Mouse (Mus musculus): Measurements from ENCODE around the gene Art4.
"Not testable (repeated sequence)": the region's sequence is repeated elsewhere in the genome, so short reads cannot be mapped to it uniquely, and the experiment has no call there.

The Art4 gene

GRCm38 (mm10) chr6:136857186-136857872 is at the start of gene Art4:
TSS of gene Art4 (minus strand) at chr6:136857733.
- DNase-seq (ENCODE audit: low read depth, low spot score): no peak

DNA sequence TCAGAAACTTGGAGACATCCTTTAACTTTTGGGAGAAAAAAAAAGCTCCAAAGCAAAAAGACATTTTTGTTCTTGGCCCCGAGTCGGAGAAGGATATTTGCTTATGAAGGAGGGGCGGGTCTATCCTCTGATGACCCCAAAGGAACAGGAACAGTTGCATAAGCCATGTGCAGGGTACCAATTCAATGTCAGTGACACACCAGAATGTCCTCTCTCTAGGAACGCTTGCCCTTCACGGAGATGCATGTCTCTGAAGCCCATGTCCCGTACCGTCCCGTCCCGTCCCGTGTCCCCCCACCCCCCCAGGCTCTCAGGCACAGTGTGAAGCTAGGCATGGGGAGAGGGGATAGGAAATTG is 49.4 kb upstream of the Art4 start:
- DNase-seq (ENCODE audit: low read depth, low spot score): no peak

DNA sequence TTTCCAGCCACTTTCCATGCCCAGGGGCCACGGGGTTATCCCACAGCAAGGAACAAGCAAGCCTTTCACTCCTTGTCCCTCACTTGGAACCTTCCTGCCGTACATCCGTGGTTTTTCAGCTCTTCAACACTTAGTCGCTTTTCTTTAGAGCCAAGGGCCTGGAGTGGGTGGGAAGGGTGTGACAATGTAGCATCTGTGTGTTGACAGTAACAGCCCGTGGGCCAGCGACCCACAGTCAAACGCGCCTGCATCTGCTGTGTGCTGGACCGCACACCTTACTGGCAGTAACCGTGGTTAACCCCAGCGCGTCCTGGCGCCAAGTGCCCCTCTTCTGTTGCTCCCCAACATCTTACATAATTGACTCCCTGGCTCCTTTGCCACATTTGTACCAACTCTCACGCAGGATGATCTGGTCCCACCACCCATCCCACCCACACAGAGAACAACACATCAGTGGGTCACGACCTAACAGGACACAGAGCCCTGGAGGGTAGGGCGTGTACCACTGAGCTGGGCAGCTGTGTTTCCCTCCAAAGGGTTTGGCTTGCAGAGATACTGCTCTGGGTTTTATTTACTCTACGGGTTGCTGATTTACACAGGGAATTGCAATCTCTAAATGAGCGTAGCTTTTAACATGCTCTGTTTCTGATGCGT is 48.9 kb upstream of the Art4 start:
- no peak for DNase-seq (ENCODE audit: low read depth, low spot score)

DNA sequence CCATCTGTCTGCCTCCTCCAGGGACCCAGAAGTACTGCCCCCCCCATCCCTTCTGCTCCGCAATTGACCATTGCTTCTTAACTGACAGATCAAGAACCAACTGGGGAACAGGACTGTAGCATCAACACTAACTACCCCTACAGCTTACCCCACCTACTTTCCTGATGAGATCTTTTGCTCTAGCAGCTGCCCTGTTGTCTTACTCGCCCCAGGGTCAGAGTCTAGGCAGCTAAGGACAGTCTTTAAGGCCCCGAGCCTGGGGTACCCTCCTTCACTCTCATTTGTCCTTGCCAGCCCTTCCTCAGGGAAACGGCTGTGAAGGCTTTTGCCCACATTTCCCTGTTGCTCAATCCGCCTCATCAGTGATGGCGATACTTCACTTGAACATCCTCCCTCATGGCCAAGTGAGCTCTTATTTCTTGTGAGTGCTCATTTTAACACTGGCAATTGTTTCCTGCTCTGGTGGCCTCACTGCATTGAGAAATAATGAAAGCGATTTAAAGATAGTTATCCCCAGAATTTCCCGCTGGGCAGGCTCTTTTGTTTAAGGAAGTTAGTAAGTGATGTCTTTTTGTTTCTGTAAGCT is 46.4 kb upstream of the Art4 start:
- no peak for DNase-seq (ENCODE audit: low read depth, low spot score)

GRCm38 (mm10) chr6:136902527-136902926 is 45.0 kb upstream of the Art4 start:
- no peak for DNase-seq (ENCODE audit: low read depth, low spot score)

DNA sequence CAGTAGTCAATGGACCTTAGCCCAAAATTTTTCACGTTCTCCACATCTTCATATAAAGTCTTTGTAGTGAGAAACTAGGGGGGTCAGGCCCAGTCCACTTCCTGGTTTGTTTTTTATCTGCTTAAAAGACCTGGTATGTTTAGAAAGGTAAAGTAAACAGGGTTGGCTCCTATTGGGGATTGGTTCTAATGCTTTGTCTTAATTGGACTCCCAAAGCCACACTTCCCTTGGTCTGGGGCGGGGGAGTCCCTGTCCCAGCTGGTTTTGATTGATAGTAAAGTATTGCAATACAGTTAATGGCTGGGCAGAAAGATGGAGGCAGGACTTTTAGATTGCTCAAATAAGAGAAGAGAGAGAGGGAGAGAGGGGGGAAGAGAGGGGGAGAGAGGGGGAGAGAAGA is 43.5 kb upstream of the Art4 start:
- no peak for DNase-seq (ENCODE audit: low read depth, low spot score)

DNA sequence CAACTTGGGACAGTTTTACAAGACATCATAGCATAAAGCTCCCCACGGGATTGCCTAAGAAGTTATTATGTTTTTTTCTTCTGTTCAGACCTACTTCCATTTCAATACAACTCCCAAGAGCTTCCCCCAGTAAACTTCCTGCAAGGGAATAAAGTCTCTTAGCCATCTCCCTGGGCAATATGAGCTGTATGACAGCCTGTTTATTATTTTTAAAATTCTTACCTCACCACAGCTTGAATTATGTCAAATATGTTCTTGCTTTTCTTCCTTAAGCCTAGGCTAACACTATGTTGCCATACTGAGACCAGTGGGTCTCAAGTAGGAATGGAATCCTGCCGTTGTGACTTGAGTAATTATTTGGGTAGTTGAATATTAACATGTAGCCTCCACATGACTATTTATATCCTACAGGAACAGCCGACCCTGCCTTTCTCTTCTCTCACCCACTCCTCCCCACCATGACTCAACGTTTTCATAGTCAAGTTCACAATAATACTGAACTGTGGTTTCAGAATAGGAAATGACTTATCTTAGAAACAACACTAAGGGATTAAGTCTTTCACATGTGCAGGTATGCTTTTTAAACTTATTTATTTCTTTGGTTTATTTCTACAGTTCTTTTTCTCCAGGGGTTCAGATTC is 43.0 kb upstream of the Art4 start:
- no peak for DNase-seq (ENCODE audit: low read depth, low spot score)

- no peak for DNase-seq (ENCODE audit: low read depth, low spot score)
These were observed 41.4 kb upstream of the Art4 start for GRCm38 (mm10) chr6:136898954-136899353.

GRCm38 (mm10) chr6:136898222-136898621 is 40.7 kb upstream of the Art4 start:
- no peak for DNase-seq (ENCODE audit: low read depth, low spot score)

DNA sequence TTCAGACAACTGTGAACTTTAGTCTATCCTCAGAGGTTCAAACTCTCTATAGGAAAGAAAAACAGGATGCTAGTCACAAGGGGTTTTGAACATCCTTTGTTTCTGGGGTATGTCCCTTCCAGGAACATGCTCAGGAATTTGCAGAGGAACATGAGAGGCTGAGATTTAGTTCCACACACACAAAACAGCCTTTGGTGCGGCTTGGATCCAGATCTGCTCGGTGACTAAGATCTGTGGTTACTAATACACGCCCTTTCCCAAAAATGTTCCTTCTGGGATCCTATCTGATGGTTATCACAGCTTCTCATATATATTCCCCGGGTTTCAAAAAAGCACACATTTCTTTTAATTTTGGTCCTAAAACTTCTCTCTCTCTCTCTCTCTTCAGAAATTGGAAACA is 40.3 kb upstream of the Art4 start:
- DNase-seq (ENCODE audit: low read depth, low spot score): no peak

- no peak for DNase-seq (ENCODE audit: low read depth, low spot score)
These were observed 37.2 kb upstream of the Art4 start for GRCm38 (mm10) chr6:136894532-136895339.

GRCm38 (mm10) chr6:136892002-136892401 is 34.5 kb upstream of the Art4 start:
- no peak for DNase-seq (ENCODE audit: low read depth, low spot score)

- no peak for DNase-seq (ENCODE audit: low read depth, low spot score)
These were observed 32.0 kb upstream of the Art4 start for GRCm38 (mm10) chr6:136889554-136889953.

DNA sequence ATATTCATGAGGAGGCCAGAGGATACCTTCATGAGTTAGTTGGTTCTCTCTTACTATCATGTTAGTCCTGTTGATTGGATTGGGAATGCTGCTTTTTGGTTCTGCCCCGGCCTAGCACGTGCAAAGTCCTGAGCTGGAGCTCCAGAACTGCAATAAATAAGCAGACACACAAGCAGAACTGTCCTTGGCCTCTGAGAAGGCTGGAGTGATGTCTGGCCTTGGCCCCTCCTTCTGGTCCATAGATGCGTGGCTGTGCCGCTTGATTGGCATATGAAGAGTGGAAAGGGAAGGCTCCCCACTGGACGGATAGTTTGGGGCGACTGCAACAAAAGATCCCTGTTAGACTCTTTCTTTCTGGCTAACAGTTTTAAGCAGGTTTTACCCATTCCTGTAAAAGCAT is 31.5 kb upstream of the Art4 start:
- no peak for DNase-seq (ENCODE audit: low read depth, low spot score)

DNA sequence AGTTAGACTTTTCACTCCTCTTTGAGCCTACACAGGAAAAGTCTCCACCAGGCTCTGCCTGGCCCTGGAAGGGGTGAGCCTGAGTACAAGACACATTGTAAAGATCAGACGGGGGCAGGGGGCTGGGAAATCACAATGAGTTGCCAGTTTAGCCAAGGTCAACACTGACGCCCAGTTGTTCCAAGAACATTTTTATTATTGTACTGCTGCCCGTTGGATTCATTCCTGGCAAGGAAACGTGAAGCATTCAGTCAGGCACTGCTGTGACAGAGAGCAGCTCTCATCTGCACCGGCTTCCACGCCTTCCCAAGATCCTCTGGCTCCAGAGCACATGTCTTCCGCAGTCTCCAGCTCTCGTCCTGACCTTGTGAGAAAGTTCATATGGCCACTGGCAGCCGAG is 30.3 kb upstream of the Art4 start:
- no peak for DNase-seq (ENCODE audit: low read depth, low spot score)

GRCm38 (mm10) chr6:136884766-136885165 is 27.2 kb upstream of the Art4 start:
- DNase-seq (ENCODE audit: low read depth, low spot score): not testable (repeated sequence)

DNA sequence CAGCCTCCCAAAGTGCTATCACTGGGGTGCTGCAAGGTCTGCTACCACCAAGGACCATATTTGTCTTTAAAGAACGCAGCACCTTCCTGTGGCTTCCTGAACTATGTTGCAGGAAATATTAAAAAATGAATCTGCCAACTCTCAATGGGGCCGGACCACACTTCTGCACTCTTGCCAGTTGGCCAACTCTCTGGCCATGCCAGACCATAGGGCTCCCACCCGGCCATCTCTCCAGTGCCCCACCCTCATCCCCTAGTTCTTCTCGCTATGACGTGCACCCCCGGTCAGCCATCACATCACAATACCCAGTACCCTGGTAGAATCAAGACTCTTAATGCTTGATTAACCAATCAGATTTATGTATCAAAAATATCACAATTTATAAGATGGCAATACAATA is 26.4 kb upstream of the Art4 start:
- no peak for DNase-seq (ENCODE audit: low read depth, low spot score)

GRCm38 (mm10) chr6:136883431-136883915 is 25.9 kb upstream of the Art4 start:
- DNase-seq (ENCODE audit: low read depth, low spot score): no peak

DNA sequence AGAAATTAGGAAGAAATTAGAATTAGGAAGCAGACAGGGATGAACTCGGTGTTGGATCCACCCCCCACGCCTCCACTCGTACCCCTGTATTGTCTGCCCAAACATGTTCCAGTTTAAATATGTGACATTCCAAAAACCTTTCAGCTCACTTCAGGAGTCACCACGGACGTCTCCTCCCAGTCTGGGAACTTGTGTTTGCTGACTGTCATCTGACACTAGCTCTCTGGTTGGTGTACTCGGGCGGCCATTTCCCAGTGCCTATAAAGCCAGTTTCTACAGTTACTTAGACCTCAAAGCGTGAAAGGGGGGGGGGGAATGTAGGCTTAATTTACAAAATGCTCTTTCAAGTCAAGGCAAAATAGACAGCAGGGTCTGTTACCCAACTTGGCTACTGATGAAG is 24.1 kb upstream of the Art4 start:
- DNase-seq (ENCODE audit: low read depth, low spot score): no peak

GRCm38 (mm10) chr6:136875670-136876069 is 18.1 kb upstream of the Art4 start, which contains the start of gene Mgp:
TSS of gene Mgp (minus strand) at chr6:136875823.
- no peak for DNase-seq (ENCODE audit: low read depth, low spot score)

- DNase-seq (ENCODE audit: low read depth, low spot score): no peak
These were observed 17.1 kb upstream of the Art4 start for GRCm38 (mm10) chr6:136874599-136874998.

DNA sequence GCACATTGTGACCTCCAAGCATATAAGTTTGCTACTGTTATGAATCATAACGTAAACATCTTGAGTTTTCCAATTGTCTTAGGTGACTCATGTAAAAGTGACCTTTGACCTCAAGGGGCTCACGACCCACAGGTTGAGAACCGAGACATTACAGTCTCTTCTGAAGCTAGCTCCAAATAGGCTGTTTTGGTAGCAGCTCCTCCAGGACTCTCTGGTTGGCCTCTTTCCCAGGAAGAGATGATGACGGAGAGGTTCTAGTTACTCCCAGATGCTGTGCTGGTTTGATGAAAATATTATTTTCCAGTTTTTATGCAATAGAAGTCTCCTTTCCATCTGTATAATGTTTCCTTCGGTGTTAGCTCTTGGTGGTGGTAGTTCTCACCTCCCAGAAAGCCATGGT is 11.4 kb upstream of the Art4 start:
- no peak for DNase-seq (ENCODE audit: low read depth, low spot score)

All from WW6 (cell line).